Mouse (Mus musculus) telencephalon, adult 2 months (tissue): ENCODE results near the gene St6gal2.

Experiments used
- DNase-seq: peaks from one replicate; pipeline ENCODE4 v3.0.0-alpha.2; 2011; ENCODE audit warnings: low read depth, low spot score

Gene St6gal2

DNA sequence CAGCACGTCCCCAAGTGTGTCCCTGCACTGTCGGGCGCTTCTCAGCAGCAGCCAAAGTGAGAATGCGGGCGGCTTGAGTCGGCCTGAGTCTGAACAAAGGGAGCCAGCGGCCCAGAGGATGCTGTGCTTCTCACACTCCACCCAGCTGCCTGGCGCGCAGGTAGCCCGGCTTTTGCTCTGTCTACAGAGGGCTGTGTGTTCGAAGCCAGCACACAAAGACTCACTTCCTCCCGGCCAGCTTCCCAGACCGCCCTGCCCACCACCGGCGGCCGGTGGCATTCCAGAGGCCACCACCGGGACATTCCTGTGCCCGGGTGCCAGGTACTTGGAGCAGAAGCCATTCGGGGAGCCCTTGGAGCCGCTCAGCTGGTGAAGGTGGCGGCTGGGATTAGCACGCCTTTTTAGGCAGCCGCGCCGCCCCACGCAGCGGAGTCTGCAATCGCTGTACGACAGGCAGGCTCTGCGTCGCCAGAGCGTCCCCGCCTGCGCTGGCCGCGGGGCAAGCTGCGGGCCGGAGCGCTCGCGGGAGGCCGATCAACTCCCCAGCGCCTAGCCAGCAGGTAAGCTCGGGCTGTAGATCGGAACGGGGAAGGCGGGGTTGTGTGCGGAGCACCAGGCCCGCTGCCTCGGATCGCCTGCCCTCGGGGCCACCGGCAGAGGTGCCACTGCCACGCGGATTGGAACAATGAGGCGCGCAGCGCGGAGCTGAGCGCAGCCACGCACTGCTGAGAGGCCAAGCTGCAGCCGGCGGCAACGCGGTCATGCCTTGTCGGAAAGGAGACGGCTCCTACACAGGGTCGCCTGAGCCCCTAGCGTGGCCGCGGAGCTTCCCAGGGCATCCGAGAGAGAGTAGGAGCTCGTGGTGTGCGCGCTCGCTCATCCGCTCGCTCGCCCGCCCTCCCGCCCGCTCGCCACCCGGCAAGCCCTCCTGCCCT lies at the start of gene St6gal2:
St6gal2 (plus strand) TSS at position 133 of the 935 bp plus-strand sequence.
- no peak for DNase-seq

- peak; percentile 68 for DNase-seq
Measured at GRCm38 (mm10) chr17:55406043-55406442, 39.1 kb upstream of the St6gal2 start.

DNA sequence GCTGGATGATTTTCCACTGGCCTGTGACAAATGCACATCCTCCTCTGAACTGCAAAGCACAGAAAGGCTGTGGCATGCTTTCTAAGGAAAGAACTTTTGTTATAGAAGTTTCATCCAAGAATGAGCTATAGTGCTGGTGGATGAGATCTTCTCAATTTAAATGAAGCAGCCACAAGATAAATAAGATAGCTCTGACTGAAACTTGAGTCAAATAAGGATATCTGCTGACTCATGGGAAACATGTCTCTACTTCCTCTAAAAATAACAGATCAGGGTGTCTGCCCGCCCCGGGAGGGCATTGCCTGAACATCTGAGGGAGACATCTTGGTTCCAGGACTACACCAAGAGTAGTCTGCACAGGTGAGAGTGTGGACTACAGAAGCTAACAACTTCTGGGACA lies 28.7 kb upstream of the St6gal2 start:
- DNase-seq = no peak

DNA sequence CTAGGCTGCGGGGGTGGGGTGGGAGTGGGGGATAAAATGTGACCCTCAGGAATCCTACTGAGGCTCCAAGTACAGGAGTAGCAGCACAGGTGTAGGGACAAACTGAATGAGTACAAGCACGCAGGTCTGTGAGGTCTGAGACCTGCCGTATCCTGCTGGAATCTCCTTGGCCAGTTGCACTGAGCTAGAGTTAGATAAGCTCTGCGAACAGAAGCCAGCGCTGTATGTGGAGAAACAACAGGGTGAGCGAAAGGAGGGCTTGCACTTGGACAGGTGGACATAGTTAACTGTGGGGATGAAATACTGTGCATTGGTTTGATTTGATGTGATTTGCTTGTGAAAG lies 974 bp downstream of the St6gal2 start:
- DNase-seq = no peak

- DNase-seq = no peak
Measured at GRCm38 (mm10) chr17:55446698-55447097, 1.5 kb downstream of the St6gal2 start.

DNA sequence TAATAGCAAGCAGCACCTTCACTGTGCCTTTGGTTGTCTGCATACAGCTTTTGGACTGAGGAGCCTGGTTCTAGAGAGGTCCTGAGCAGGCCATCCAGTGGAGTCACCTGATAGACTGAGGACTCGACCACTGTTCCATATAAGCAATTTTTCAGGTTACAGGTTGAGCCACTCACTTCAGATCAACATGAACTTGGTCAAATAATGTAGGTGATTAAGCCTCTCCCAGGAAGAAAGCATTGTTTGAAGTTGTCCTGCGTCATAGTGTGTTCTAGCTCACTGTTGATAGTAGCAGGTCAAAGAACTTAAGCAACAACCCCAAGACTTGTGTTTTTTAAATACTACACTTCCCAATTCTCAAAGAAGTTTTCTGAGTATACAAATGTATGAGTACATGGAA lies 5.8 kb downstream of the St6gal2 start:
- DNase-seq = no peak

GRCm38 (mm10) chr17:55454487-55454886 lies 9.3 kb downstream of the St6gal2 start:
- DNase-seq = no peak

- DNase-seq = no peak
Measured at GRCm38 (mm10) chr17:55460187-55460586, 15.0 kb downstream of the St6gal2 start.

DNA sequence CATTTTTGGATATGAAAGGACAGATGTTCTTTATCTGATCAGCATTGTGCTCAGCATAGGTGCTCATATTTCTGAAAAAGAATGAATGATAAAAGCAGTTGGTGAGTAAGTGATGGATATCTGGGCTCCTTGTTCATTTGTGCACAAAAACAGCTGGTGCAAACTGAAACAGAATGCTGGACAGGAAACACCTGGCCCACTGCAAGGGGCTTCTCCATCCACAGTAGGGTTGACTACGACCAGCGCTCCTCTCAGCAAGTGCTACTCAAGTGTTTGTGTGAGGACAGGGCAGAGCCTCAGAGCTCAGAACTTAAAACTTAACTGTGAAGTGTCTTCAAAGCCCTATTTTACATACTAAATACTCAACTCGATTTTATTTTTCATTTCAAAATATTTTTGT lies 22.4 kb downstream of the St6gal2 start:
- no peak for DNase-seq

DNA sequence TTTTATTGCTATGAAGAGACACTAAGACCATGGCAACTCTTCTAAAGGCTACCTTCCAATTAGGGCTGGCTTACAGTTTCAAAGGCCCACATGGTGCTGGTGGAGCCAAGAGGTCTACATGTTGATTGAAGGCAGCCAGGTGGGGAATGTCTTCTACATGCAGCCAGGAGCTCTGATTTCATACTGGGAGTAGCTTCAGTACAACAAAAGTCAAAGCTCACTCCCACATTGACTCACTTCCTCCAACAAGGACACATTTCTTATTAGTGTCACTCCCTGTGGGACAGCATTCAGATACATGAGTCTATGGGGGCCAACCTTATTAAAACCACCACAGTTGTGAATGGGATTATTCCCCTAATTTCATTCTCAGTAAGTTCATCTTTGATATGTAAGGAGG lies 23.8 kb downstream of the St6gal2 start:
- no peak for DNase-seq

GRCm38 (mm10) chr17:55475974-55476373 lies 30.8 kb downstream of the St6gal2 start:
- no peak for DNase-seq

DNA sequence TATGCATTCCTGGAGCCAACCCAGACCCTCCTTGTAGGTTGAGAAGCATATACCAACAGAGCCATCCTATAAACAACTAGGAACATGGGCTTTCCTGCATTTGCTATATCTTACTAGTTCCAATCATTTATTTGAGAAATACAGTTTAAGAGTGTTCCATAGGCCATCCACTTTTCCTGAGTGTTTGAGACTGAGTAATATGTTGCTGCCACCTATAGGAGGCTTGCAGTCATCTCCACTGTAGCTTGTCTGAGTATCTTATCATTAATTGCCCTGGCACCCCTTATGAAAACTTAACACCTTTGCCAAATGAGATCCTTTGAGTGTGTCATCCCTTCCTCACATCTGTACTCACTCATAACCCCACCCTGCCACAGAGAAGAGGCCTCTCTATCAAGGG lies 32.2 kb downstream of the St6gal2 start:
- peak; percentile 47 for DNase-seq

- DNase-seq = no peak
Measured at GRCm38 (mm10) chr17:55479367-55479766, 34.2 kb downstream of the St6gal2 start.

DNA sequence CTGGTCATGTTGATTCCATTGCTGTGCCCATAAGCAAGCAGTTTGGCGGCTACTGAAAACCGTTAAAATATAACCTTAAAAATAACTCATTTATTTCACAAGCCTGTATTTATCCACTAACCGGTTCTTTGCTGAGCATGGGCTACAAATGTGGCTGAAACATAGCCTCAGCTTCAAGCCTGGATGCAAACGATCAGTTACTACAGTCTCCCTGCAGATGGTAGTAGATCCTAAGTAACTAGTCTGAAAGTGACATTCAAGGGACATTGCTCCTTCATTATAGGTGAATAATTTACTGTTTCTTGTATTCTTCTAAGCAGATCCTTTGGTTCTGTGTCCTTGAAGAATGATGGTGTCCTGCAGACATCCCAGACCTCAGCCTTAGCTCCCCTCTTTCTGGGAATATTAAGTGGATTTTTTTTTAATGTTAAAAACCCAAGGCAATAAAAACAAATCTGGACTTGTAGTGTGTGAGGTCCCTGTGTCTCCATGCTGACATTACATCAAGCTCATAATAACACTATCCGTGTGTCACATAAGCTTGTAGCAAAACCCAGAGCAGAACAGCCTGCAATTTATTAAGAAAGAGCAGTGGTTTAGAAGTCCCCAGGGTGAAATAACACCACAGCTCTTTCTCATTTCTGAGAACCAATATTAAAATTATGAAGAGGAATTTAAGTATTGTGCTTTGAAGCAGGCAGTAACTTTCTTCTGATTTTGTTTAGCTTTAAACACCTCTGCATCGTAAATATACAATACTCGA lies 39.1 kb downstream of the St6gal2 start:
- DNase-seq = no peak

GRCm38 (mm10) chr17:55531872-55532271 lies 86.7 kb downstream of the St6gal2 start:
- no peak for DNase-seq

GRCm38 (mm10) chr17:55548476-55548875 lies 103.3 kb downstream of the St6gal2 start:
- DNase-seq = peak; percentile 28

GRCm38 (mm10) chr17:55561774-55562173 lies 116.6 kb downstream of the St6gal2 start:
- no peak for DNase-seq
